Mouse (Mus musculus): ENCODE results near the gene Nlgn2.

- TF ChIP-seq CTCF (IDR thresholded peaks at IDR 0.05; ENCODE audit: low read depth, low read length) (no peak), POLR2A (IDR thresholded peaks at IDR 0.05; ENCODE audit: borderline replicate concordance, low read depth, low read length) (no peak)
Measured at GRCm38 (mm10) chr11:69774961-69775360, 62.6 kb downstream of the Nlgn2 start.
